Mouse (Mus musculus) limb, embryonic 15.5 days (tissue): ENCODE data around the gene Pdgfd. TPM values are rescaled to one million over a fixed set of nuclear protein-coding genes. Genes with fewer than 3 reads are reported as not detected.

Experiments used
- ATAC-seq: fragments of 200-750 bp; cut with Nextera tagmentation; 2 replicates; pipeline ENCODE4 v1.8.0; 2017; ENCODE audit warnings: low read depth, moderate TSS enrichment; ENCODE audit not compliant: insufficient number of reproducible peaks, low FRiP score, low TSS enrichment
- H3K27ac ChIP-seq: fragments of 300-500 bp; sonication (generic); 2 replicates; pipeline ENCODE4 v1.5.1; 2015; ENCODE audit warnings: moderate library complexity, mild to moderate bottlenecking, inconsistent platforms
- H3K27me3 ChIP-seq: fragments of 300-500 bp; sonication (generic); 2 replicates; pipeline ENCODE4 v1.6.1; 2015; ENCODE audit warnings: inconsistent platforms
- H3K36me3 ChIP-seq: fragments of 300-500 bp; sonication (generic); 2 replicates; pipeline ENCODE4 v1.6.1; 2015; ENCODE audit warnings: inconsistent platforms
- H3K4me1 ChIP-seq: fragments of 300-500 bp; sonication (generic); 2 replicates; pipeline ENCODE4 v1.6.1; 2015; ENCODE audit warnings: inconsistent platforms
- H3K4me2 ChIP-seq: fragments of 300-500 bp; sonication (generic); 2 replicates; pipeline ENCODE4 v1.6.1; 2015; ENCODE audit warnings: mild to moderate bottlenecking, inconsistent platforms
- H3K4me3 ChIP-seq: fragments of 300-500 bp; sonication (generic); 2 replicates; pipeline ENCODE4 v1.5.1; 2015; ENCODE audit warnings: mild to moderate bottlenecking, inconsistent platforms
- H3K9ac ChIP-seq: fragments of 300-500 bp; sonication (generic); 2 replicates; pipeline ENCODE4 v1.6.1; 2015; ENCODE audit warnings: inconsistent platforms
- H3K9me3 ChIP-seq: fragments of 300-500 bp; sonication (generic); 2 replicates; pipeline ENCODE4 v1.6.1; 2016; ENCODE audit warnings: inconsistent platforms
- WGBS: fragments of 180-500 bp; shearing (Covaris S2); methylation state at CpG from one replicate; pipeline ENCODE4 v1.1.7; 2015; 5-methylcytosine and 5-hydroxymethylcytosine counted together
- polyA plus RNA-seq: library from polyadenylated mRNA; unstranded; fragments of >200 nt; fragmentation: Nextera tagmentation; extraction: Ambion mirVana; gene quantifications from 2 replicates; pipeline ENCODE4 v1.2.1, GENCODE M21; 2015

Pdgfd gene
- polyA plus RNA-seq, 1 experiment from 2014 or later = 9.2 TPM

DNA sequence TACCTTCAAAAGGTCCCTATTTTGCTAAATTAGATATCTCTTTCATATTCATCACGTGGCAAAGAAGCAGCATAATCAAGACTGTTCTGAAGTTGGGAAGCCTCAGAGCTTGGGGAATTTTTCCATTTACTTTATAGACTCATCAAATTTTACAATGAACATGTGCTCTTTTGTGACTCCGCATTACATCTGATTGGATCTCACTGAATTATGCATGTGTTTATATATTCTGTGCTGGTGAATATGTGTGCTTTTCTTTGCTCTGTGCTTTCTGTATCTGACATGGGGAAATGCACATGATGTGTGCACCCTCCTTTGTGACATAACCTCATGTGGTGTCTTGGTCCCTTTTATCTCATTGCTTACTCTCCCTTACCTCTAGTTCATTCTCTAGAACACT is 83.6 kb downstream of the Pdgfd start:
- WGBS = 48% methylated on average over 2 of the region's 2 CpGs
- no peaks in the 10 kb centered on the region for H3K9me3 ChIP-seq
- H3K27ac ChIP-seq = no peak overlapping the region
- H3K36me3 ChIP-seq = no peaks in the 10 kb centered on the region
- H3K4me2 ChIP-seq = no peak overlapping the region
- no peaks in the 10 kb centered on the region for H3K4me1 ChIP-seq
- no peak for ATAC-seq
- no peak overlapping the region for H3K9ac ChIP-seq
- H3K27me3 ChIP-seq = no peaks in the 10 kb centered on the region
- no peak overlapping the region for H3K4me3 ChIP-seq

- no peak for ATAC-seq
- no peaks in the 10 kb centered on the region for H3K27me3 ChIP-seq
- no peaks in the 10 kb centered on the region for H3K9me3 ChIP-seq
- no peak overlapping the region for H3K27ac ChIP-seq
- no peak overlapping the region for H3K4me3 ChIP-seq
- no peaks in the 10 kb centered on the region for H3K4me1 ChIP-seq
- no peak overlapping the region for H3K4me2 ChIP-seq
- no peaks in the 10 kb centered on the region for H3K36me3 ChIP-seq
- no peak overlapping the region for H3K9ac ChIP-seq
Measured at GRCm38 (mm10) chr9:6257072-6257471, 88.7 kb downstream of the Pdgfd start.

GRCm38 (mm10) chr9:6264820-6265219 is 96.4 kb downstream of the Pdgfd start:
- no peak overlapping the region for H3K27ac ChIP-seq
- H3K4me1 ChIP-seq = no peaks in the 10 kb centered on the region
- WGBS = 73% methylated on average over 2 of the region's 2 CpGs
- H3K36me3 ChIP-seq = no peaks in the 10 kb centered on the region
- no peak overlapping the region for H3K4me2 ChIP-seq
- ATAC-seq = no peak
- no peak overlapping the region for H3K4me3 ChIP-seq
- no peaks in the 10 kb centered on the region for H3K9me3 ChIP-seq
- no peak overlapping the region for H3K9ac ChIP-seq
- no peaks in the 10 kb centered on the region for H3K27me3 ChIP-seq

DNA sequence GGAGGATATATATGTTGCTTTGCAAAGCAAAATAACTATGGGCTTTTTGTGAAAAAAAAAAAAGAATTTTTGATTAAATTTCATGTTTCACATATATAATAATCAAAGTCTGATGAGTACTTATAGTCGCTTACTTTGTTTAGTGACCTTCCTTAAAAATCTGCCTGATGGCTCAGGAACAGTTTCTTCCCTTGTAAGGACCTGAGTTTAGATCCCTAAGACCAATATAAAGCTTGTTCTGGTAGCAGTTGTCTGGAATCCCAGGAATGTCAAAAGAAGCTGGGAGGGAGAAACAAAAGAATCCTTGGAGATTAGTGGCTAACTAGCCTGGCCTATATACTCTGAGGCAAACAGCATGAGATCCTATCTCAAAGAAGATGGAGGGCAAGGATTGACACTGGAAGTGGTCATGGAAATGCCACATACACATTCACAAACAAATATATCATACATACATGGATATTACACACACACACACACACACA is 101.5 kb downstream of the Pdgfd start, which contains the start of gene Ddi1:
TSS of gene Ddi1 (minus strand) at position 51 of the 485 bp plus-strand sequence.
- no peak for ATAC-seq
- no peaks in the 10 kb centered on the region for H3K36me3 ChIP-seq
- no peaks in the 10 kb centered on the region for H3K4me1 ChIP-seq
- no peaks in the 10 kb centered on the region for H3K27me3 ChIP-seq
- no peak within 1 kb of the TSS for H3K9ac ChIP-seq
- H3K4me2 ChIP-seq = no peak within 1 kb of the TSS
- no peaks in the 10 kb centered on the region for H3K9me3 ChIP-seq
- no peak within 1 kb of the TSS for H3K27ac ChIP-seq
- no peak within 1 kb of the TSS for H3K4me3 ChIP-seq
- 81% methylated on average over 1 of the region's 1 CpGs for WGBS

DNA sequence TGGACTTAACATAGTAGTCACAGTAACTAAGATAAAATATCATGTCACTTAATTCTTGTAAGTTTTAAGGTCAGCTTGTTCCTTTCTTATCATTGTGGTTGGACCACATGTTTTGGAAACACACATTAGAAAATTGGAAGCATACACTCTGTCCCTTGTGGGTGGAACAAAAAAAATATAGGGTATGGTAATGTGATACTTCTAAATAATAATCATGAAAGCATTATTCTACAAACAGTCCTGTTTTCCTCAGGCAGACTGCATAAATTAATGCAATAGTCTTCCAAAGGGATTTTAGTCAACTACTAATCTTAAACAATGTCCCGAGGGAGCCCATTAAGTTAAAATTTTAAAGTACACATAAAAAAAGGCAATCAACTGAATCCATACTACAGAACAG is 108.0 kb downstream of the Pdgfd start:
- Histone ChIP-seq H3K4me1 (no peaks in the 10 kb centered on the region), H3K9me3 (no peaks in the 10 kb centered on the region), H3K4me2 (no peak overlapping the region), H3K36me3 (no peaks in the 10 kb centered on the region), H3K27me3 (no peaks in the 10 kb centered on the region), H3K4me3 (no peak overlapping the region), H3K27ac (no peak overlapping the region), H3K9ac (no peak overlapping the region)
- no peak for ATAC-seq
- WGBS = 40% methylated on average over 1 of the region's 1 CpGs

GRCm38 (mm10) chr9:6277526-6277925 is 109.1 kb downstream of the Pdgfd start:
- H3K4me3 ChIP-seq = no peak overlapping the region
- no peaks in the 10 kb centered on the region for H3K36me3 ChIP-seq
- no peak for ATAC-seq
- no peak overlapping the region for H3K27ac ChIP-seq
- H3K4me1 ChIP-seq = no peaks in the 10 kb centered on the region
- H3K4me2 ChIP-seq = no peak overlapping the region
- H3K27me3 ChIP-seq = no peaks in the 10 kb centered on the region
- H3K9ac ChIP-seq = no peak overlapping the region
- H3K9me3 ChIP-seq = no peaks in the 10 kb centered on the region

- Histone ChIP-seq H3K27ac (no peak overlapping the region), H3K4me3 (no peak overlapping the region), H3K4me2 (no peak overlapping the region), H3K36me3 (no peaks in the 10 kb centered on the region), H3K4me1 (no peaks in the 10 kb centered on the region), H3K9ac (no peak overlapping the region), H3K9me3 (no peaks in the 10 kb centered on the region), H3K27me3 (no peaks in the 10 kb centered on the region)
- no peak for ATAC-seq
- 70% methylated on average over 1 of the region's 1 CpGs for WGBS
Measured at GRCm38 (mm10) chr9:6286770-6287169, 118.4 kb downstream of the Pdgfd start.

DNA sequence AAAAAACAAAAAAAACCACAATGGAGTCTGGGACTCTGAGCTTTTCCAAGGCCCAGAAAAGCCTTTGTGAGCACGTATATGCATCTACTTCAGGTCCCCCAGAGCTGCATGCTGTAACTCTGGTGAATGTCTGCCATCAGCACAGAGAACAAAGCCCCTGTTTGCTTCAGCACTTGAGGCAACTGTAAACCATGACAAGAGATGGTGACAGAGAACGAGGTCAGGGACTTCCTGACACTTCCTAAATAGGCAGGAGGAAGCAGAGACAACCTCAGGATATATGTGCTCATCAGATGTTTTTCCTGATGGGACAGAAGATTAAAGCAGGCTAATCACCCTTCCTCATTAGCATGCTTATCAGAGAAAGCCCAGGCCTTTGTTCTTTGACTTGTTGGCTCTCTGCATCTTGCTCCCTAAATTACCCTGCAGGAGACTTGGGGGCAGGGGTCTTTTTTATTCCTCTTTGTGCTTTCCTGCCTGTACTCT is 120.9 kb downstream of the Pdgfd start:
- no peak for ATAC-seq
- H3K27ac ChIP-seq = no peak overlapping the region
- H3K4me1 ChIP-seq = no peaks in the 10 kb centered on the region
- H3K9ac ChIP-seq = no peak overlapping the region
- 23% methylated on average over 2 of the region's 2 CpGs for WGBS
- H3K9me3 ChIP-seq = no peaks in the 10 kb centered on the region
- H3K36me3 ChIP-seq = no peaks in the 10 kb centered on the region
- no peaks in the 10 kb centered on the region for H3K27me3 ChIP-seq
- no peak overlapping the region for H3K4me3 ChIP-seq
- H3K4me2 ChIP-seq = no peak overlapping the region

DNA sequence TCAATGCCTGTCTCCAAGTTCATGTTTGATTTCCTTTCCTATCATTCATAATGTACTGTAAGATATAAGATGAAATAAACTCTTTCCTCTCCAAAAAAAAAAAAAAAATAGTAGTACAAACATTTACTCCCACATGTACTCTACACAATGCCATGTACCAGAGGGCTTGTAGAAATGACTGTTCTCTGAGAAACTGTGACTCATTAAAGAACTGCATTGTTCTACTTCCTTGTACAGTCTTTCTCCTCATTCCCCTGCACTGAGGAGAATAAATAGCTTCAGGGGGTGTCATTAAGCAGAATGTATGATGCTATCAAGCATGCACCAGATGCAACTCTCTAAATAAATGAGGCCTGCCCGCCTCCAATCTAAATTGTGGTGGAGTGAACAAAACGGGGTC is 130.2 kb downstream of the Pdgfd start:
- H3K9ac ChIP-seq = no peak overlapping the region
- ATAC-seq = no peak
- no peak overlapping the region for H3K27ac ChIP-seq
- no peaks in the 10 kb centered on the region for H3K4me1 ChIP-seq
- H3K27me3 ChIP-seq = no peaks in the 10 kb centered on the region
- H3K36me3 ChIP-seq = no peaks in the 10 kb centered on the region
- H3K4me2 ChIP-seq = no peak overlapping the region
- 70% methylated on average over 2 of the region's 2 CpGs for WGBS
- H3K4me3 ChIP-seq = no peak overlapping the region
- H3K9me3 ChIP-seq = no peaks in the 10 kb centered on the region

DNA sequence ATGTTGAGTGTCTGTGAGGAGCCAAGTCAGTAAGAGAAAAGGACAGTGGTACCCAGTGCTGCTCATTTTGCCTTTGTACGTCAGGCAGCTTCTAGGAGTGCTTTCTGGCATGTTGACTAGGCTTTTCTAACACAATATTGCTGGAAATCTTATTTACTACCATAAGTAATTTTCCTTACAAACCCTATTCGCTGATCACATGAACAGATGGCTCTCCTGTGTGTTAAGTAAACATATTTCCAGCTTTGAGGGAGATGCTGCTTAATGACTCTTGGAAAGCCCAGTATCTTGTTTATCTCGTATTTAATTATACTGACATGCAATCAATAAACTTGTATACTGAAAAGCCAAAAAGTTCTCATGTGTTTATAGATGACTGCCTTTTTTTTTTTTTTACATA is 133.7 kb downstream of the Pdgfd start:
- WGBS = 73% methylated on average over 3 of the region's 3 CpGs
- H3K9ac ChIP-seq = no peak overlapping the region
- no peaks in the 10 kb centered on the region for H3K4me1 ChIP-seq
- no peak overlapping the region for H3K4me3 ChIP-seq
- H3K27ac ChIP-seq = no peak overlapping the region
- H3K36me3 ChIP-seq = no peaks in the 10 kb centered on the region
- no peak overlapping the region for H3K4me2 ChIP-seq
- no peak for ATAC-seq
- no peaks in the 10 kb centered on the region for H3K9me3 ChIP-seq
- no peaks in the 10 kb centered on the region for H3K27me3 ChIP-seq

DNA sequence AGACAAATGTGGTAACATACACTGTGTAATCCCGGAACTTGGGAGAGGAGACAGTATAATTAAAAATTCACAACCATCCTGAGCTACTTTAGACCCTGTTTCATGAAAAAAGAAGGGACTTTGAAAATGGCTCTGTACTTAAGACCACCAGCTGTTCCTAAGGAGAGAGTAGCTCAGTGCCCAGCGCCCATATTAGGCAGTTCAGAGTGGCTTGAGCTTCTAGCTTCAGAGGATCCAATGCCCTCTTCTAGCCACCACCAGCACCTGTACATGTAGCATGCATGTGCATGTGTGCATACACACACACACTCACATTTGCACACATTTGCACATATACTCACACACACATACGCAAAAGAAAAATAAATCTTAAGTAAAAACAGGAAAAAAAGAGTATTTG is 136.2 kb downstream of the Pdgfd start:
- Histone ChIP-seq H3K27me3 (no peaks in the 10 kb centered on the region), H3K27ac (no peak overlapping the region)
- no peak for ATAC-seq

DNA sequence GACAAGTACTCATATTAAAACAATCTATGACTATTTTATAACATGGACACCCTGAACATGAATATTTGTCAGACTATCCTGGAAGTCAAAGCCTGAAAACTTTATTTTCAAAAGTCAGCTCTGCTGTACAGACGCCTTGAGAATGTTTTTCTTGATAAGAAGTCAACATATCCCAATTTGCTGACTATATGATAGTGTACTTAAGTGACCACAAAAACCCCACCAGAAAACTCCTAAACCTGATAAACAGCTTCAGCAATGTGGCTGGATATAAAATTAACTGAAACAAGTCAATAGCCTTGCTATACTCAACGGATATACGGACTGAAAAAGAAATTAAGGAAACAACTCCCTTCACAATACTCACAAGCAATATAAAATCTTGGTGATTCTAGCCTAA is 137.5 kb downstream of the Pdgfd start:
- no peak overlapping the region for H3K4me3 ChIP-seq
- WGBS = 87% methylated on average over 3 of the region's 3 CpGs
- no peaks in the 10 kb centered on the region for H3K36me3 ChIP-seq
- H3K27ac ChIP-seq = no peak overlapping the region
- no peak for ATAC-seq
- no peaks in the 10 kb centered on the region for H3K4me1 ChIP-seq
- H3K9me3 ChIP-seq = no peaks in the 10 kb centered on the region
- no peak overlapping the region for H3K4me2 ChIP-seq
- H3K27me3 ChIP-seq = no peaks in the 10 kb centered on the region
- no peak overlapping the region for H3K9ac ChIP-seq

More for the DNA sequence above, 136.2 kb downstream of the Pdgfd start:
- H3K4me3 ChIP-seq = no peak overlapping the region
- 86% methylated on average over 3 of the region's 3 CpGs for WGBS
- H3K9me3 ChIP-seq = no peaks in the 10 kb centered on the region
- H3K9ac ChIP-seq = no peak overlapping the region
- no peaks in the 10 kb centered on the region for H3K36me3 ChIP-seq
- H3K4me2 ChIP-seq = no peak overlapping the region
- H3K4me1 ChIP-seq = no peaks in the 10 kb centered on the region

DNA sequence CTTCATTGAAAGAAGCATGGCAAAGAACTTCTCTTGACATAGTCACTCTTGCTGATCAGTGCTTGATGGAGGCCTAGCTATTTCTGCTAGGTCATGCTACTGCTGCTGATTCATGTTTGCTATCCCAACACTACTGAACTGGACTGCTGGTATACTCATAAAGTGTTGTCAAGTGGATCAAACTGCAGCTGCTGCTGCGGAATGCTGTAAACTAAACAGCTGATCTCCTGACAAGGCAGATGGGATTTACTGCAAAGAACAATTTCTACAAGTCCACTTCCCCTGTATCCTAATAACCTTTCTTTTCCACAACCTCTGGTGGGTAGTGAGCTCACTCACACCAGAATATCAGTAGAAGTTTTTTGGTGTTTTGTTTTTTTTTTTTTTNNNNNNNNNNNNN is 148.7 kb downstream of the Pdgfd start:
- no peaks in the 10 kb centered on the region for H3K36me3 ChIP-seq
- H3K9me3 ChIP-seq = no peaks in the 10 kb centered on the region
- no peak overlapping the region for H3K9ac ChIP-seq
- no peak overlapping the region for H3K4me3 ChIP-seq
- 80% methylated on average over 1 of the region's 1 CpGs for WGBS
- H3K4me1 ChIP-seq = no peaks in the 10 kb centered on the region
- H3K27me3 ChIP-seq = no peaks in the 10 kb centered on the region
- ATAC-seq = no peak
- no peak overlapping the region for H3K27ac ChIP-seq
- H3K4me2 ChIP-seq = no peak overlapping the region
